Mouse (Mus musculus) myocyte (in vitro differentiated cells): ENCODE measurements around the gene Slc30a4. TPM values are rescaled to one million over a fixed set of nuclear protein-coding genes. Genes with fewer than 3 reads are reported as not detected.

Experiments used
- H3K27me3 ChIP-seq: one replicate; pipeline ENCODE4 v1.6.1; 2011; ENCODE audit not compliant: control insufficient read depth, insufficient read depth, insufficient read length
- H3K36me3 ChIP-seq: one replicate; pipeline ENCODE4 v1.6.1; 2011; ENCODE audit not compliant: control insufficient read depth, insufficient read depth
- H3K4me2 ChIP-seq: one replicate; pipeline ENCODE4 v1.6.1; 2011; ENCODE audit warnings: low read depth, control low read depth
- H3K4me3 ChIP-seq: one replicate; pipeline ENCODE4 v1.5.1; 2011; ENCODE audit warnings: mild to moderate bottlenecking, control low read depth, moderate library complexity
- H3K79me2 ChIP-seq: one replicate; pipeline ENCODE4 v1.6.1; 2011; ENCODE audit not compliant: control insufficient read depth, insufficient read depth
- H3ac ChIP-seq: one replicate; pipeline ENCODE4 v1.6.1; 2011; ENCODE audit not compliant: control insufficient read depth, insufficient read length
- CEBPB ChIP-seq: IDR thresholded peaks from 2 replicates; pipeline ENCODE4 v1.6.1; 2011; ENCODE audit warnings: mild to moderate bottlenecking, moderate library complexity; ENCODE audit not compliant: poor library complexity, insufficient read depth, severe bottlenecking
- E2F4 ChIP-seq: IDR thresholded peaks from one replicate; pipeline ENCODE4 v1.6.1; 2011; ENCODE audit warnings: mild to moderate bottlenecking, control low read depth, moderate library complexity; ENCODE audit not compliant: insufficient read depth
- MAX ChIP-seq: IDR thresholded peaks from one replicate; pipeline ENCODE4 v1.6.1; 2011; ENCODE audit warnings: low read depth, mild to moderate bottlenecking, control low read depth
- MYOD1 ChIP-seq, 3 experiments: IDR thresholded peaks; one replicate each; pipeline ENCODE4 v1.6.1; 2011; ENCODE audit warnings: control low read depth in 2 of 3, low read depth in 2 of 3, mild to moderate bottlenecking in 2 of 3, moderate library complexity in 1 of 3; ENCODE audit not compliant: insufficient read length in 2 of 3, control insufficient read depth in 1 of 3
- MYOG ChIP-seq, 3 experiments: IDR thresholded peaks; one replicate each; pipeline ENCODE4 v1.6.1; 2011; ENCODE audit warnings: control low read depth in 2 of 3, low read depth in 2 of 3, mild to moderate bottlenecking in 2 of 3; ENCODE audit not compliant: insufficient read length in 2 of 3, control insufficient read depth in 1 of 3, insufficient read depth in 1 of 3
- POLR2A ChIP-seq: IDR thresholded peaks from one replicate; pipeline ENCODE4 v1.6.1; 2011; ENCODE audit warnings: low read depth, mild to moderate bottlenecking, control low read depth, moderate library complexity; ENCODE audit not compliant: insufficient read length
- POLR2AphosphoS2 ChIP-seq: IDR thresholded peaks from one replicate; pipeline ENCODE4 v1.6.1; 2011; ENCODE audit warnings: low read depth, control low read depth; ENCODE audit not compliant: insufficient read length
- REST ChIP-seq: IDR thresholded peaks from one replicate; pipeline ENCODE4 v1.6.1; 2011; ENCODE audit warnings: mild to moderate bottlenecking, control low read depth, moderate library complexity; ENCODE audit not compliant: insufficient read depth, insufficient read length
- SRF ChIP-seq: IDR thresholded peaks from one replicate; pipeline ENCODE4 v1.6.1; 2011; ENCODE audit warnings: low read depth; ENCODE audit not compliant: control insufficient read depth, insufficient read length
- TCF12 ChIP-seq: IDR thresholded peaks from one replicate; pipeline ENCODE4 v1.6.1; 2011; ENCODE audit warnings: mild to moderate bottlenecking, control low read depth; ENCODE audit not compliant: poor library complexity, insufficient read depth, severe bottlenecking
- TCF3 ChIP-seq: IDR thresholded peaks from one replicate; pipeline ENCODE4 v1.6.1; 2011; ENCODE audit warnings: low read depth, control low read depth; ENCODE audit not compliant: insufficient read length
- USF1 ChIP-seq: IDR thresholded peaks from one replicate; pipeline ENCODE4 v1.6.1; 2011; ENCODE audit warnings: low read depth, mild to moderate bottlenecking, control low read depth, moderate library complexity
- polyA plus RNA-seq: library from polyadenylated mRNA; unstranded; fragments of >200 nt; fragmentation: generic; extraction: Trizol; gene quantifications from one replicate; pipeline ENCODE4 v1.2.1, GENCODE M21; 2012; ENCODE audit warnings: missing spikeins

Slc30a4 gene
- polyA plus RNA-seq, 1 experiment = 17.7 TPM

DNA sequence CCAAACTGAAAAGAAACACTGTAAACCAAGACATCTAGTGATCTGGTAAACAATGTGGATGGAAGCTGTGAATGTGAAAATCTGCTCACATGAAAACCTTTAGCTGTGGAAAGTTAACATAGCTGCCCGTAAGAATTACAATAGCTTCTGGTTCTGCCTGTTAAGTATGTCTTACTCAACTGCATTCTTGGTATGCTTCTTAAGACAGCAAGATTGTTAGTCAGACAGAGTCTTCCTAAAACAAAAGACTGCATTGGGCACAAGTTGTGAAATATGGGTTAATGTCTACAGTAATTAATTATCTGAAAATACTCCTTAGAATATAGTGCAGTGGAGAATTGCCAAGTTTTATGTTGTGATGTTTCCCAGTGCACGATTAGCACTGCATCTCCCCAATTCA lies 19.9 kb downstream of the Slc30a4 start:
- Histone ChIP-seq H3K4me2 (no peak overlapping the region), H3K27me3 (no peaks in the 10 kb centered on the region), H3K4me3 (no peak overlapping the region), H3K79me2 (no peaks in the 10 kb centered on the region), H3K36me3 (peaks cover 6% of the 10 kb centered on the region), H3ac (no peak overlapping the region)
- TF ChIP-seq CEBPB = no peak
- no peak for TF ChIP-seq TCF12
- no peak for TF ChIP-seq E2F4
- TF ChIP-seq POLR2A = no peak
- TF ChIP-seq USF1 = no peak
- no peak for TF ChIP-seq MAX
- TF ChIP-seq POLR2AphosphoS2 = no peak
- TF ChIP-seq MYOD1 (IDR thresholded peaks at IDR 0.05; ENCODE audit: control insufficient read depth in 1 of 3, insufficient read length in 2 of 3, low read depth in 2 of 3) = no peak
- no peak for TF ChIP-seq SRF
- no peak for TF ChIP-seq REST
- TF ChIP-seq TCF3 = no peak
- no peak for TF ChIP-seq MYOG (IDR thresholded peaks at IDR 0.05; ENCODE audit: control insufficient read depth in 1 of 3, insufficient read depth in 1 of 3, insufficient read length in 2 of 3, low read depth in 2 of 3)

DNA sequence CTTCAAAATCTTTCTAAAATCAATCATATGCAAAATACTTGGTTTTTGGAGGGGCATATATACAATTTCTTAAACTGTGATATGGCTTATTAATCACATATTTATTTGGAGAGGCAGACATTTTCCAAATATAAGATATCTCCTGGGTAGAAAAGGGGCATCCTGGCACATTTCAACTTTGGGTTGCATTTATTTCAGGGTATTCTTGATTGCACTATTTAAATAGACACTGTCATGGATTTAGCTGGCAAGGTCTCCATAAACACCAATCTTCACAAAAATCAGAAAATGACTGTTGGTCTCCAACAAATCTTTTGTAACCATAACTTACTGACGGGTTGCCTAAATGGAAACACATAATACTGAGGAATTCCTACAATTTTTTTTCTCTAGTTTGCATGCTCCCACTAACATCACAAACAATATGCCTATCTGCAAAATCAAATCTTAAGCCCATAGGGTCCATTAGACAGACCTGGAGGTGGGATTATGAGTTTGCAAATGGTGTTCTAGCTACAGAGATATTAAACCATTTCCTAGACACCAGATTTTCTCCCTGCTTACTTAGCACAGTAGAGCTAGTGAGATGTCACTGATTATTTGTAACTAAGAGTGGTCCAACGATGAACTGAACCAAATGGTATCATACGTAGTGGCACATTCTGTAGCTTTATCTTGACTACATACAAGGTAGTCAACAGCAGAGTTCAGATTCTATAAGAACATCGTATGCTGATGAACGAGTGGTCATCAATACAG lies 20.9 kb downstream of the Slc30a4 start:
- Histone ChIP-seq H3K27me3 (no peaks in the 10 kb centered on the region), H3K4me2 (no peak overlapping the region), H3K36me3 (no peaks in the 10 kb centered on the region), H3K4me3 (no peak overlapping the region), H3K79me2 (no peaks in the 10 kb centered on the region), H3ac (no peak overlapping the region)
- TF ChIP-seq MYOD1 (IDR thresholded peaks at IDR 0.05; ENCODE audit: control insufficient read depth in 1 of 3, insufficient read length in 2 of 3, low read depth in 2 of 3) = no peak
- no peak for TF ChIP-seq MAX
- TF ChIP-seq TCF12 = no peak
- no peak for TF ChIP-seq POLR2A
- TF ChIP-seq USF1 = peak; percentile 17
- no peak for TF ChIP-seq SRF
- TF ChIP-seq TCF3 = no peak

DNA sequence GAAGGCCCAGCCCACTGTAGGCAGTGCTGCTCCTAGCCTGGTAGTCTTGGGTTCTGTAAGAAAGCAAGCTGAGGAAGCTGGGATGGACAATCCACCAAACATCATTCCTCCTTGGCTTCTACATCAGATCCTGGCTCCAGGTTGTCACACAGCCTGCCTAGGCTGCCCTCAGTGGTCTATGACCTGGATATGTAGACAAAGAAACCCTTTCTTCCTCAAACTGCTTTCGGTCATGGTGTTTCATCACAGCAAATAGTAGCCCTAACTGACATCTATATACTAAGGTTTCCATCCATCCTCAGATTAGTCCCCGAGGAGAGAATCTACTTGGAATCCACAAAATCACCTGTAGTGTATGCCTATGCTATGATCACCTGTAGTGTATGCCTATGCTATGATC lies 27.3 kb downstream of the Slc30a4 start:
- Histone ChIP-seq H3K36me3 (no peaks in the 10 kb centered on the region), H3ac (no peak overlapping the region), H3K4me2 (no peak overlapping the region), H3K4me3 (no peak overlapping the region), H3K79me2 (no peaks in the 10 kb centered on the region), H3K27me3 (no peaks in the 10 kb centered on the region)
- TF ChIP-seq MYOG (IDR thresholded peaks at IDR 0.05; ENCODE audit: control insufficient read depth in 1 of 3, insufficient read depth in 1 of 3, insufficient read length in 2 of 3, low read depth in 2 of 3) (no peak), TCF12 (no peak), TCF3 (no peak), SRF (no peak), USF1 (no peak), CEBPB (no peak), MYOD1 (IDR thresholded peaks at IDR 0.05; ENCODE audit: control insufficient read depth in 1 of 3, insufficient read length in 2 of 3, low read depth in 2 of 3) (no peak), E2F4 (no peak)

DNA sequence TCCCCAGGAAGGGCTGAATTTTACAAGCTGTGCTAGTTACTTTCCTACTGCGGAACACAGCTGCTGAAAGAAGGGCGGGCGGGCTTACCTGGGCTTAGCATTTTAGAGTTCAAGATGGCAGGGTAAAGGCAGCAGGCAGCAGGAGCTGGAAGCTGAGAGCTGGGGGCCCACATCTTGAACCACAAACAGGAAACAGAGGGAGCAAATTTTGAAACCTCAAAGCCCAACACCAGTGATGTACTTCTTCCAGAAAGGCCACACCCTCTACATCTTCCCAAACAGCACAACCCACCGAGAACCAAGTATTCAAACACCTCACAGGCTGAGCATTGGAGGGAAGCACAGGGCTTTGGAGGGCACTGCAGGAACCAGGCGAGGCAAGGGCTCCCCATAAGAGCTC lies 29.6 kb downstream of the Slc30a4 start:
- Histone ChIP-seq H3ac (no peak overlapping the region), H3K79me2 (no peaks in the 10 kb centered on the region), H3K4me3 (no peak overlapping the region), H3K27me3 (no peaks in the 10 kb centered on the region), H3K36me3 (no peaks in the 10 kb centered on the region), H3K4me2 (no peak overlapping the region)
- TF ChIP-seq E2F4 = no peak

DNA sequence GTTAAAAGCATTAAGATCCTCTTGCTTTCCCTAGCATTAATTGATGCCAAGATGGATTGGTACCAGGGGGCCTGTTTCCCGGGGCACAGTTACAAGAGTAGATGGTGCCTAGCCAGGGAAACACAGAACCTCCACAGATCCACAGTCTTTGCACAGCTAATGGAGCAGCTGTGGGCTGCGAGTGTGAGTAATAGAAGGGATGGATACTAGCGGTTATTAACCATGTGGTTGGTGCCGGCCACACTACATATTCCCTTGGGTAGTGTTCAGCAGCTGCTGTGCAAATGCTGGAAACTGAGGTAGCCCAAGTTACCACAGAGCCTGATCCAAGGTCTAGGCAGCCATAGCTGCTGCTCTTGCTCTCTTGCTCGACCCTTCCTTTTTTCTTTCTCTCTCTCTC lies 30.7 kb downstream of the Slc30a4 start:
- H3ac ChIP-seq = no peak overlapping the region
- H3K36me3 ChIP-seq = no peaks in the 10 kb centered on the region
- TF ChIP-seq POLR2A (no peak), MYOD1 (IDR thresholded peaks at IDR 0.05; ENCODE audit: control insufficient read depth in 1 of 3, insufficient read length in 2 of 3, low read depth in 2 of 3) (peak in 2 of 3 experiments; percentile 77 to 79), MAX (no peak), TCF3 (peak; percentile 28), TCF12 (peak; percentile 35), USF1 (no peak), POLR2AphosphoS2 (no peak), MYOG (IDR thresholded peaks at IDR 0.05; ENCODE audit: control insufficient read depth in 1 of 3, insufficient read depth in 1 of 3, insufficient read length in 2 of 3, low read depth in 2 of 3) (peak in 1 of 3 experiments; percentile 68), REST (no peak), E2F4 (no peak), SRF (no peak), CEBPB (no peak)
- H3K4me2 ChIP-seq = peak overlapping the region; percentile 41
- no peaks in the 10 kb centered on the region for H3K27me3 ChIP-seq
- no peaks in the 10 kb centered on the region for H3K79me2 ChIP-seq
- H3K4me3 ChIP-seq = no peak overlapping the region
